Mouse (Mus musculus): Measurements from ENCODE around the gene Katnb1. TPM values are rescaled to one million over a fixed set of nuclear protein-coding genes. Genes with fewer than 3 reads are reported as not detected.

Katnb1 gene
- polyA plus RNA-seq (2012), result 2.6 and 3.9 TPM in 2 replicates

- no peaks in the 10 kb centered on the region for H3K27me3 ChIP-seq (ENCODE audit: control insufficient read depth)
- TF ChIP-seq GATA1 (IDR thresholded peaks at IDR 0.05; ENCODE audit: low read length) (no peak), TAL1 (IDR thresholded peaks at IDR 0.05; ENCODE audit: low read length) (no peak)
- H3K4me1 ChIP-seq (ENCODE audit: control insufficient read depth), result peaks cover 52% of the 10 kb centered on the region
Measured at GRCm38 (mm10) chr8:95080381-95081341, at the start of gene Katnb1. Gene Katnb1, plus strand, starts transcription at chr8:95081186.

DNA sequence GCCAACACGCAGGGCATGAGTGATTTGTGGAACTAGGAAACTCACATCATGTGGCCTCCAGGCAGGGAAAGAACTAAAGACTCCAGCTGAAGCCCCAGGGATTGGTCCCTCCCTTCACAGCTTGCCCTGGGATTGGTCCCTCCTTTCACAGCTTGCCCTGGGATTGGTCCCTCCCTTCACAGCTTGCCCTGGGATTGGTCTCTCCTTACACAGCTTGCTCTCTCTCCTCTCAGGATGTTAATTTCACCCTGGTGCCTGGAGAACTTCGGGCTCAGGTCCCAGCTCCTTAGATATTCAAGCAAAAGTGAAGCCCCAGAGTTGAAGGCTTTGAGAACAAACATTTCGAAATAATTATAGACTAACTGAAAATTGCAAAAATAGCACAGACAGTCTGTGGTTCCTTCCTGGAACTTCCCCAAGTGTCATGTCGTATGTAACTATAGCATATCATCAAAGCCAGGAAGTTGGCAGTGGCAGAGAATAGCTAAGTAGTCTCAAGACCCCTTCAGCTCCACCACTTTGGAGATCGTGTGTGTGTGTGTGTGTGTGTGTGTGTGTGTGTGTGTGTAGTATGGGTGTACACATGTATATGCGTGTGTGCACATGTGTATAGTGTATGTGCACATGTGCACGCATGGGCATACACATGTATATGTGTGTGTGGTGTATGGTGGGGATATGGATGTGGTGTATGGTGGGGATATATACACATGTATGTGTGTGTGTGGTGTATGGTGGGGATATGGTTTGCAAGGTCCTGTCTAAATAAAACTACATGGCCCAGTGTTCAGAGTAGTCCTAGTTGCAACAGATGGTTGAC, 43.7 kb upstream of the Katnb1 start:
- H3K9me3 ChIP-seq (ENCODE audit: control insufficient read depth, low read length), result no peaks in the 10 kb centered on the region
- no peak for TF ChIP-seq TAL1 (IDR thresholded peaks at IDR 0.05; ENCODE audit: low read length)
- TF ChIP-seq GATA1 (IDR thresholded peaks at IDR 0.05; ENCODE audit: low read length), result no peak
- H3K4me3 ChIP-seq (replicated peaks), result no peak overlapping the region
- no peaks in the 10 kb centered on the region for H3K36me3 ChIP-seq (ENCODE audit: control insufficient read depth)
- H3K4me1 ChIP-seq (ENCODE audit: control insufficient read depth), result no peaks in the 10 kb centered on the region
- H3K27me3 ChIP-seq (ENCODE audit: control insufficient read depth), result no peaks in the 10 kb centered on the region

More at GRCm38 (mm10) chr8:95080381-95081341, at the start of gene Katnb1:
- peaks cover 31% of the 10 kb centered on the region for H3K36me3 ChIP-seq (ENCODE audit: control insufficient read depth)
- no peaks in the 10 kb centered on the region for H3K9me3 ChIP-seq (ENCODE audit: control insufficient read depth, low read length)
- H3K4me3 ChIP-seq (replicated peaks), result peak within 1 kb of the TSS; percentile 93

DNA sequence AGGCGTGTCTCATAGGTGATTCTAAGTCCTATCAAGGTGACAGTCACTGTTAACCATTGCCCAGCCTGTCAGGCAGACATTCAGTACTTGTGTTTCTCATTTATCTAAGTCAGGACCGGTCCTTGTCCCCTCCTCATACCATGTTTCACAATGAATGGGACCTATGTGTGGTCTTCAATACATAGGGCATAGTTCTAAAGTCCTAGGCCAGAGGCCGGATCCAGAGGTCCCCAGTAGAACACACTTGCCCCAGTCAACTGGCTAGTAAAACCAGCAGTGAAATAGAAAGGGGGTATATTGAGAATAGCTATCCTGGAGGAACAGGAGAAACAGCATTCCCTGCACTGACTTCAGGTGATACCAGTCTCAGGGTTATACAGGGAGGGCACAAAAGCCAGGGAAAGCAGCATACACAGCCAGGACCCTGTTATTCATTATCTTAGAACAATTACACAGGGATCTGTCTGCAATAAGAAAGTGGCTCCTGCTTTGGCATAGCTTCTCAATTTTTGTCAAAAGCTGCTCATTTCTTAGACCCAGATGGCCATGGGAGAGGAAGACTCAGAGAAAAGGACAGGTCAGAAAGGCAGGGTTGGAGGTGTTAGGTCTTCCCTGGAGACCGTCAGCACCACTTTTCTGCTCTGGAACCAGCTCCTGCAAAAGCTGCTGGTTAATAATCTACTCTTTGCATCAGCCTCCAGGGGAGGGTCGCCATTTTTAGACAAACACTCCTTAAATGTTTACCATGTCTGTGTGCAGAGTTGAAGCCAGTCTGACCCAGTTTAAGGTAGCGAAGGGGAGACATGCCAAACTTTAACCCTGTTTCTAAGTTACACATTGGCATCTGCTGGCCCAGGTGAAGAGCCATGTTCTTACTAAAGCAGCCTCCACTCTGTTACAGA, 38.9 kb upstream of the Katnb1 start:
- no peaks in the 10 kb centered on the region for H3K9me3 ChIP-seq (ENCODE audit: control insufficient read depth, low read length)
- no peaks in the 10 kb centered on the region for H3K27me3 ChIP-seq (ENCODE audit: control insufficient read depth)
- H3K4me1 ChIP-seq (ENCODE audit: control insufficient read depth), result no peaks in the 10 kb centered on the region
- H3K36me3 ChIP-seq (ENCODE audit: control insufficient read depth), result no peaks in the 10 kb centered on the region
- TF ChIP-seq TAL1 (IDR thresholded peaks at IDR 0.05; ENCODE audit: low read length) (no peak), GATA1 (IDR thresholded peaks at IDR 0.05; ENCODE audit: low read length) (no peak)
- H3K4me3 ChIP-seq (replicated peaks), result no peak overlapping the region

DNA sequence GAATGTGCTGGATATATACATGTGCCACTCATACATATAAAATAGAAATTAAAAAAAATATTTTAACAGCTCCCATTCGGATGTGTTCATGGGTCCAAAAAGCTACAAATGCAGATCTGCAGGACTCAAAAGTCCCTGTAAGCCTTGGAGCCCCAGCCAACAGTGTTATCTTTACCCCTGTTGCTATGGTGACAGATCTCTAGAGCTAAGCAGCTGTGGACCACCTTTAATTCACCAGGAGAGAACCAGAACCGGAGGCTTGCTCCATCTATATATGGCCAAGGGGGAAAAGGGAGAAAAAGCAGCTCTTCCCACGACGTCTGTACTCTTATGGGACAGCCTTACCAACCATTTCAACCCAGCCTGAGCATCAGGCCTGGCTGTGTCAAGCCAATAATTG, 36.2 kb upstream of the Katnb1 start:
- TF ChIP-seq GATA1 (IDR thresholded peaks at IDR 0.05; ENCODE audit: low read length) (no peak), TAL1 (IDR thresholded peaks at IDR 0.05; ENCODE audit: low read length) (no peak)
- H3K36me3 ChIP-seq (ENCODE audit: control insufficient read depth), result no peaks in the 10 kb centered on the region
- no peaks in the 10 kb centered on the region for H3K4me1 ChIP-seq (ENCODE audit: control insufficient read depth)
- no peaks in the 10 kb centered on the region for H3K27me3 ChIP-seq (ENCODE audit: control insufficient read depth)
- H3K9me3 ChIP-seq (ENCODE audit: control insufficient read depth, low read length), result no peaks in the 10 kb centered on the region
- no peak overlapping the region for H3K4me3 ChIP-seq (replicated peaks)

DNA sequence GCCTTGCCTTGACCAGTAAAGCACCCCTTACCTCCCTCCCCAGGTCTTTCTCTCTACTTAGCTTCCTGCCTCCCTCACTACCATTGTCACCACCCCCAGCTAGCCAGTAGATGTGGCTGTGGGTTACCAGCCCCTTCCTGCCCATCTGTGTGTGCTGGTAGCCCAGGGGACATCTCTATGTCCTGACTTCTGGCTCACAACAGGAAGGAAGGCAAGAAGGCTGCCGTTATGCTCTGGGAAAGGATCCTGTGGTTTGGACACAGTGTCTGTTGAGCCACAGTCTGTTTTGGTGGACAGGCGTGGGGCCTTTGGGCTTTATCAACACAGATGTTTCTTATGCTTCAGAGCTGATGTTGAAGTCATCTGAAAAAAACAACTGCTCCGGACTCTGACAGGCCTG, 34.0 kb upstream of the Katnb1 start:
- no peak for TF ChIP-seq GATA1 (IDR thresholded peaks at IDR 0.05; ENCODE audit: low read length)
- no peak for TF ChIP-seq TAL1 (IDR thresholded peaks at IDR 0.05; ENCODE audit: low read length)
- no peaks in the 10 kb centered on the region for H3K4me1 ChIP-seq (ENCODE audit: control insufficient read depth)
- H3K9me3 ChIP-seq (ENCODE audit: control insufficient read depth, low read length), result no peaks in the 10 kb centered on the region
- no peak overlapping the region for H3K4me3 ChIP-seq (replicated peaks)
- no peaks in the 10 kb centered on the region for H3K36me3 ChIP-seq (ENCODE audit: control insufficient read depth)
- no peaks in the 10 kb centered on the region for H3K27me3 ChIP-seq (ENCODE audit: control insufficient read depth)

GRCm38 (mm10) chr8:95047884-95048680, 32.9 kb upstream of the Katnb1 start:
- Histone ChIP-seq H3K36me3 (ENCODE audit: control insufficient read depth) (no peaks in the 10 kb centered on the region), H3K4me1 (ENCODE audit: control insufficient read depth) (no peaks in the 10 kb centered on the region), H3K9me3 (ENCODE audit: control insufficient read depth, low read length) (no peaks in the 10 kb centered on the region), H3K4me3 (replicated peaks) (no peak overlapping the region), H3K27me3 (ENCODE audit: control insufficient read depth) (no peaks in the 10 kb centered on the region)
- TF ChIP-seq TAL1 (IDR thresholded peaks at IDR 0.05; ENCODE audit: low read length) (no peak), GATA1 (IDR thresholded peaks at IDR 0.05; ENCODE audit: low read length) (no peak)

- no peaks in the 10 kb centered on the region for H3K27me3 ChIP-seq (ENCODE audit: control insufficient read depth)
- H3K9me3 ChIP-seq (ENCODE audit: control insufficient read depth, low read length), result no peaks in the 10 kb centered on the region
- no peak overlapping the region for H3K4me3 ChIP-seq (replicated peaks)
- TF ChIP-seq GATA1 (IDR thresholded peaks at IDR 0.05; ENCODE audit: low read length) (no peak), TAL1 (IDR thresholded peaks at IDR 0.05; ENCODE audit: low read length) (no peak)
- H3K4me1 ChIP-seq (ENCODE audit: control insufficient read depth), result peaks cover 5% of the 10 kb centered on the region
- no peaks in the 10 kb centered on the region for H3K36me3 ChIP-seq (ENCODE audit: control insufficient read depth)
Measured at GRCm38 (mm10) chr8:95049636-95050035, 31.4 kb upstream of the Katnb1 start.

DNA sequence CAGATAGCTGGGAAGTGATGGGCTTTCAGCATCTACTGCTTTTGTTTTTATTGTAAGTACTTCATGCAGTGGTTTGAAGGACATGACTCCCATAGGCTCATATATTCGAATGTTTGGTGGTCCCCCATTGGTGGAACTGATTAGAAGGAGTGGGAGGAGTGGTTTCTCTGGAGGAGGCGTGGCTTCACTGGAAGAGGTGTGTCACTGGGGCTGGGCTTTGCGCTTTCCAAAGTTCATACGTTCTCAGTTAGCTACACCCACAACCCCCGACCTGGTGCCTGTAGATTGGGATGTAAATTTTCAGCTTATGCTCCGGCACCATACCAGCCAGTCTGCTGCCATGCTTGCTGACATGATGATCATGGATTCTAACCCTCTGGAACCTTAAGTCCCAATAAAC, 26.5 kb upstream of the Katnb1 start:
- H3K4me3 ChIP-seq (replicated peaks), result no peak overlapping the region
- TF ChIP-seq GATA1 (IDR thresholded peaks at IDR 0.05; ENCODE audit: low read length) (no peak), TAL1 (IDR thresholded peaks at IDR 0.05; ENCODE audit: low read length) (no peak)
- H3K36me3 ChIP-seq (ENCODE audit: control insufficient read depth), result no peaks in the 10 kb centered on the region
- H3K9me3 ChIP-seq (ENCODE audit: control insufficient read depth, low read length), result no peaks in the 10 kb centered on the region
- H3K4me1 ChIP-seq (ENCODE audit: control insufficient read depth), result peaks cover 40% of the 10 kb centered on the region
- peaks cover 2% of the 10 kb centered on the region; the same call in 1 of the 2 replicates for H3K27me3 ChIP-seq (ENCODE audit: control insufficient read depth)
